Mouse (Mus musculus): ENCODE measurements around the gene Atf5.

Gene Atf5

DNA sequence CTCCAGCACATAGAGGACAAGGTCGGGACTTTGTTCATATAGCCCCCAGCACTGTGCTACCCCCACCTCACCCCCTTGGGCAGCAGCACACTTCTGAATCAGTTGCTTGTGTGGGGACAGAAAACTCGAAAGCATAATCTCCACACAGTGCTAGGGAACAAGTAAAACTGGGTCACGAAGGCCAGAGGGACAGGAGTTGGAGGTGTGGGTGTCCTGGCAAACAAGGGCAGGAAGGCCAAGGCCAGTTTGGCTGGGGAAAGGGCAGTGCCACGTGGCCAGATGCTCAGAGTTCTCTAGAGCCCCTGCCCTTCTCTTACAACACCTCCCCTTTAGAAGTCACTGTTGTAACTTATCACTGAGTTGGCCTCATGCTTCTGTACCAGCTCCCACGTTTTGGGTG lies 3.4 kb upstream of the Atf5 start:
- no peak for DNase-seq (ENCODE audit: low spot score)

DNA sequence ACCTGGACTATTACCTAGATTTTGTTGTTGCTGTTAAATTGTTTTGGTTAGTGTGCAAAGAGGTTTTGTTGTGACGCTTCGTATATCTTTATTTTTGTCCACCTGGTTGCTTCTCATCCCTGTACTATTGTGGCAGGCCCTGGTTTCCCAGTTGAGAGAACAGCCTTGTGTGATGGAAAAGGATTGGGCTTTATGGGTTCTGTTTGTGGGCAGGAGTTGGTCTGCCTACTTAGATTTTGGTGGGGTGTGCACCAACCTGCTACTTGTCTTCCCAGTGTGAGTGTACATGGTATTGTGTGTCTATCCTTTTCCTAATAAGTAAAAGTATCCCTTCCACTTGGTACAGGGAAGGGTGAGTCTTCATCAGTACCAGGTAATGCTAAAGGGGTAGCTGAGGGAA lies 2.9 kb upstream of the Atf5 start:
- no peak for DNase-seq (ENCODE audit: low spot score)

DNA sequence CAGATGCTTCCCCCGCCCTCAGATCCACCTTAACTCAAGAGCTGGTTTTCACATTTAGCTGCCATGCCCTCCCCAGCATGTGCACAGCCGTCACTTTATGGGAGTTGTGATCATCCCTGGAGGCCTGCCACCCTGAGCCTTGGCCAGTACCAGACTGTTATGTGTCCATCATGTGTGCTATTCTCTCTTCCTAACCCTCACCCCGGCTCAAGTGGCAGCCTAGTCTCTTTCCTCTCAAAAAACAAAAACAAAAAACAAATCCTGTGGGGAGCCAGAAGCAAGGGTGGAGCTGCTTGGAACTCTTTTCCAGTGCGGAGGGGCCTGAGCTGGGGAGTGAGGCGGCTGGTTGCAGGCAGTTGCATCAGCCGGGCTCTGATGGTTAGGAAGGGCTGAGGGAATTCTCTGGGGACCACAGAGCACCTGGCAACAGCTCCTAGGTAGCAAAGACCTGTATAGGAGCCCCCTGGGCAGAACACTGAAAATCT lies 2.3 kb upstream of the Atf5 start:
- peak; percentile 67 for DNase-seq (ENCODE audit: low spot score)

DNA sequence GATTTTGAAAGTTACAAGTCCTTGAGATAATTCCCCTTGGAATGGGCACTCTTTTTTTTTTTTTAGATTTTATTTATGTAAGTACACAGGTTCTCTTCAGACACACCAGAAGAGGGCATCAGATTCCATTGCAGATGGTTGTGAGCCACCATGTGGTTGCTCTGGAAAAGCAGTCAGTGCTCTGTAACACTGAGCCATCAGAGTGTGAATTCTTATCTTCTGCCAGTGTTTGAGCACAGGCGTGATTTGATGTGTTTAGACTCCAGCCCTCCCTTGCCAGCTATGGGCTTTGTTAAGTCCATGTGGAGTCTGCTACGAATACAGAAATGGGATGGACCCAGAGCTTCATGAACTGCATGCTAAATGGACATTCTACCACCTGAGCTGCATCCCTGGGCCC lies 1.7 kb upstream of the Atf5 start:
- DNase-seq (ENCODE audit: low spot score): peak; percentile 35

DNA sequence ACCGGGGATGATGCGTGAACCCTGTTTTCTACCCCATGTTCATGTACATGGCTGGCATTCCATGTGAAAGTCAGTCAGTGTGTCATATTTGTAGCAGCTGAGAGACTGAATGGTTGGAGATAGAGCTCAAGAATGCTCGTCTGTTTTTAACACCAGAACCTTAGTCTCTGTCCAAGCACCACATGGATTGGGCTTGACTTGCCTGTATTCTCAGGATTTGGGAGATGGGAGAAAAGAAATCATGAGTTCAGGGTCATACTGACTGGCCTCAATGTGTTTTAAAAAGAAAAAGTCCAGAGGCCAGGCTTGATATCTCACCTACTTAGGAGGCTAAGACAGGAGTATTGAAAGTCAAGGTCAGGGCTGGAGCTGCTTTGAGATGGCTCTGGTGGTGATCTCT lies 983 bp upstream of the Atf5 start:
- DNase-seq (ENCODE audit: low spot score): no peak

DNA sequence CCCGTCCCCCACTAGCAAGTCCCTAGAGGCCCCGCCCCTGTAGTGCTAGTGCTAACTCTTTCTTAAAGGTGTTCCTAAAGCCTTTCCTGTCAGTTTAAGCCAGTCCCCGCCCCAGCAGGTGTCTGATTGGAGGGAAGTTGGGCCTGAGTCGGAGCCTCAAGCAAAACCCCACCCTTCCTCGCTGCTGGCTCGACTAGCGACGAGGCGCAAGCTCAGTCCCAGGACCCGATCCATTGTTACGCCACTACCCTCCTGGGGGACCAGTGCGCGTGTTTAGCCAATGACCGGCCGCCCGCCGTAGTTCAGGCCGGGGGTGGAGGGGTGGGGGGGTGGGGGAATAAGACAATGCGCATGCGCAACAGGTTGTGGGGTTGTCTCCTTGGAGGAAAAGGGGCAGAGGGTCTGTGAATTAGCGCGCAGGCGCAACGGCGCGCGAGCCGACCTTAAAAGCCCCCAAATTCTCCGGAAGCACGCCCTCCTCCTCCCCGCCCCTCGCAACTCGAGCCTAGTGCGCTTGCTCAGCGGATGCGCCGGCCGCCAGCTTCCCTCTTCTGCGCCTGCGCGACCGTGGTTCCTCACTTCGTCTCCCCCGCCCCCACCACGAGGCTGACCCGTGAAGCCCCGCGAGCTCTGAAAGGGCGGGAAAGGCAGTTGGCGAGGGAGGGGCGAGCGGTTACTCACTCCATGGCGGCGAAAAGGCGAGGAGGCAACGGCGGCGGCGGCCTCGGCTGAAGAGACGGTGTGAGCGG lies 563 bp downstream of the Atf5 start, which contains the start of the genes Nup62 and Il4i1:
Gene Nup62 (plus strand): TSS at position 368 of the 749 bp plus-strand sequence.
Gene Il4i1 (plus strand): TSS at position 667 of the 749 bp plus-strand sequence.
- peak; percentile 99 for DNase-seq (ENCODE audit: low spot score)

DNA sequence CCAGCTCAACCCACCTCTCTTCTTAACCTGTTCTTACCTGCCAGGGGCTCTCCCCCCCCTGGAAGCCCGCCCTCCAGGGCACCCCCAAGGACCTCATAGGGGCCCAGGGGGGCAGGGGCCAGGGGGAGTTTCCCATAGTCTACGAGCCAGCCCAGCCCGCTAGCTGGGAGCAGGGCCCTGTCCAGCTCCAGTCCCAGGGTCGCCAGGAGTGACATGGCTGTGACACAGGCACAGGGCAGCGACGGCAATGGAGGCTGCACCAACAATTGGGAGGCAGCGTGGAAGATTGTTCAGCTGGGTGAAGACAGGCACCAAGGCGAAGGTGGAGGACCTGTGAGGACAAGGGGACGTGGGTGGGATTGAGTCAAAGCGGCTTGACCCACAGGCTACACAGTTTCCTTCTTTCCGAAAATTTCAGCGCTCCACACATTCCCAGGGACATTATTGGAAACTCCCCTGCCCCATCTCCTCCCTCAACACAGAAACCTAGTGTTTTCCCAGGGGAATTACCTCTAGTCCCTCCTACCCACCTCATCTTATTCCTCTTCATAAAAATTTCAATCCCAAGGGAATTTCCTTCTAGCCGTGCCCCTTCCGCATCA lies 1.4 kb downstream of the Atf5 start:
- DNase-seq (ENCODE audit: low spot score): no peak

DNA sequence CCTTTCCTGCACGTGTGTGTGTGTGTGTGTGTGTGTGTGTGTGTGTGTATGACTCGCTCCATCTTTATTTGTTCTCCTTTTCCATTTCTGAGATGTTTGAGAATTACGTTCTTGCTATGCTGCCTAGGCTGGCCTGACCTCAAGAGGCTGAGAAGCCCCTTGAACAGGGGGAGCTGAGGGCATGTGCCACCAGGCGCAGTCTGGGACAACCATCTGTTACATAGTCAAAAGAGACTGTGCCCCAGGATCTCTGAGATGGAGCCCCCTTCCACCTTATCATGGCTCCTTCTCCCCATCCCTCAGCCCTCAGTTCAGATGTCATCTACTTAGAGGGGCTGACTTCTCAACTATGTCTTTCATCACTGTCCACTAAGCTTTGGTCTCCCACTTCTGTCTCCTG lies 2.0 kb downstream of the Atf5 start:
- no peak for DNase-seq (ENCODE audit: low spot score)

DNA sequence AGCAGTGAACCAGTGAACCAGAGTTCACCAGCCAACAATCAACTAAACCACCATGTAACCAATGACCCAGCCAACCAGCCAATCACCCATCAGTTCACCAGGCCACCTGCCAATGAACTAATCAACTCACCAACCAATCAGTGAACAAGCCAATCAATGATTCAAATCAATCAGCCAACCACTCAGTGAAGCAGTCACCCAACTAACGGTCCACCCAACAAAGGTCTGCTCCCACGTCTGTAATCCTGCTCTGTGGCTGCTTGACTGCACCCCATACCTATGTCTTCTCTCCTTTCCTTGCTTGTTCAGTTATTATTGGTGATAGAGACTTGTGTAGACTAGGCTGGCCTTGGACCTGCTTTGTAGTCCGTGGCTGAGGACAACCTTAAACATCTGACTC lies 2.5 kb downstream of the Atf5 start:
- no peak for DNase-seq (ENCODE audit: low spot score)

DNA sequence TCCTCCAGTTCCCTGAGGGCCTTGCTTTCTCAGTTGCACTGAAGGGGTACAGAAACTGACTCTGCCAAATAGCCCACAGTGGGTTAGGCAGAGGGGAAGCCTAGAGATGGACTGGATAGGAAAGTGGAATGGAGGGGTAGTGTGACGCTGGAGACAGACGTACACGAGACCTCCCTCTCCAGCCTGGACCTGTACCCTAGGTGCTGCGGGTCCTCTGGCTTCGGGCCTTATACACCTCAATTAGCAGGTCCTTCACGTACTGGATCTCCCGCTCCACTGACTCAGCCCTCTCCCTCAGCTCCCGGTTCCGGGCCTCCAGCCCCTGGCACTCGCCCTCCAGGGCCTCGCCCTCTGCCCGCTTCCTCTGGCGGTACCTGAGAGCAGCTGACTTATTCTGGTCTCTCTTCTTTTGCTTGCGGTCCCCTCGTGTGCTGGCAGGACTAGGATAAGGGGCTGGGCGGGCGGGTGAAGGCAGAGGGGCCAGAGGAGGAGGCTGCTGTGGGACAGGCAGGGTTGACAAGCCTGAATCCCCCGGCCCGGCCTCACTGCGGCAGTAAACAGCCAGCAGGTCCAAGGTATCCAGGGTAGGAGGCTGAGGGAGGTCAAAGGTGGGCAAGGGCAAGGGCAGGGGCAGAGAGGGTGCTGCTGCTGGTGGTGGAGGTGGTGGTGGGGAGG lies 3.7 kb downstream of the Atf5 start:
- no peak for DNase-seq (ENCODE audit: low spot score)

DNA sequence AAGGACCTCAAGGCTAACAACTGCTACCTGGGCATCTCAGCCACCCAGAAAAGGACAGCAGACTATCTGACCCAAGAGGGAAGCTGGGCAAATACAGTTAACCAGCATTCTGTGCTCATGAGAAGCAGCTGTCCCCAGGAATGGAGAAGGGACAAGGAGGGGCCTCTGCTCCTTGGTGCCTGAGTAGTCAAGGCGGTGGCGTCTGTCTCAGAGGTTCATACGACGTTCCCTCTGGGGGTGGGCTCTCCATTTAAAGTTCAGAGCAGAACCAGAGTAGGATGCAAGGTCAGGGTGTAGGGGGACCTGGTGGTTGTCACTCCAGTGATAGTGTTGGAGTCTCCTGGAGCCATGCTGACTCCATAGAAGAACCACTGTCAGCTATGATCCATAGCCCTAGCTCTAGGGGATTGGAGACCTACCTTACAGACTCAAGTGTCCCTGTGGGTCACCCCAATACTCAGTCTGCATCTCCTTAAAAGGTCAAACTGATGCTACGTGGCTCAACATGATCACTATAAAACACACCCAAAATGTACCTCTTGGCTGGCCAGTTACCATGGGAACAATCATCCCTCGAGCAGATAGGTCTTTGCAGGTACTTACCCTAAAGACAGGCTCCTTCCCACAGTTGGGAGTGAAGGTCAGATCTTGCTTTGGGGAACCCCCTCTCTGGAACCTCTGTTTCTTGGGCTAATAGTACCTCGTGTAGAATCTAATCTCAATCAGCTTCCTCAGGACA lies 5.5 kb downstream of the Atf5 start:
- no peak for DNase-seq (ENCODE audit: low spot score)

DNA sequence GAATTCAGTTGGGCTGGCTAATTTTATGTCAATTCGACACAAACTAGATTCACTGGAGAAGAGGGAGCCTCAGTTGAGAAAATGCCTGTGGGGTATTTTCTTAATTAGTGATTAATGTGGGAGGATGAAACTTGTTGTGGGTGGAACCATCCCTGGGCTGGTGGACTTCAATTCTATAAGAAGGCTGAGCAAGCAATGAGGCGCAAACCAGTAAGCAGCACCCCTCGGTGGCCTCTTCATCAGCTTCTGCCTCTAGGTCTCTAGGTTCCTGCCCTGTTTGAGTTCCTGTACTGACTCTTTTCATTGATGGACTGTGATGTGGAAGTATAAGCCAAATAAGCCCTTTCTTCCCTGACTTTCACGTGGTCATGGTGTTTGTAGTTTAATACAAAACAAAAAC lies 6.1 kb downstream of the Atf5 start:
- no peak for DNase-seq (ENCODE audit: low spot score)

DNA sequence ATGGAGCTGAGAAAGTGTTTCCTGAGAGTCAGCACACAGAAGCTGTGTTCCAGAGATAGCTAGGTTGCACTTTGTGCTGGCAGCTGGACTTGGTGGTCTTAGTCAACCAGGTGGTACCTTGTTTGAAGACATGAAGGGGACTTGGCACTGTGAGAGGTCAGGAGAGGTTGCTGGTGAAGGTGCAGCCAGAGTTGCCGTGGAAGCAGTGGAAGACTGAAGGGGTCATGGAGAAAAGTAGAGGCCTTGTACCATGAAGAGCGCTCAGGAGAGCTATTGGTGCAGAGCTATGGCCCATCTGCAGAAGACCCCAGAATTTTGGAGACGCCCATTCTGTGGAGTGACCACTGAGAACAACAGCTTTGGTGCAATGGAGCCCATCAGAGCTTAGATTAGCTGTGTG lies 7.0 kb downstream of the Atf5 start:
- DNase-seq (ENCODE audit: low spot score): no peak

DNA sequence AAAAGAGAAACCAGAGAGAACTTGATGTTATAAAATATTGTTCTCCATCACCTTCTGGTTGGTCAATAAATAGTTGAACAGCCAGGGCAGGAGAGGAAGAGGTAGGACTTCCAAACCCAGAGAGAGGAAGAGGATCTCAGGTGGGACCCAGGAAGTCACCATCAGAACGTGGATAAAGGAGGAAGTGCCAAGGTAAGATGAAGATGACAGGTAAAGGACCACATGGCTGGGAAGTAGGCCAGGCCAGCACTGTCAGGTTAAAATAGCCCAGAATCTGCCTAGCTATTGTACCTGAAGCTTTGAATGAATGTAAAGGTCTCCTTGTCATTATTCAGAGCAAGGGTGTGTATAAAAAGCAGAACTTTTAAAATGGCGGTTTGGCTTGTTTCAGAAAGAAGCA lies 7.5 kb downstream of the Atf5 start:
- DNase-seq (ENCODE audit: low spot score): no peak

DNA sequence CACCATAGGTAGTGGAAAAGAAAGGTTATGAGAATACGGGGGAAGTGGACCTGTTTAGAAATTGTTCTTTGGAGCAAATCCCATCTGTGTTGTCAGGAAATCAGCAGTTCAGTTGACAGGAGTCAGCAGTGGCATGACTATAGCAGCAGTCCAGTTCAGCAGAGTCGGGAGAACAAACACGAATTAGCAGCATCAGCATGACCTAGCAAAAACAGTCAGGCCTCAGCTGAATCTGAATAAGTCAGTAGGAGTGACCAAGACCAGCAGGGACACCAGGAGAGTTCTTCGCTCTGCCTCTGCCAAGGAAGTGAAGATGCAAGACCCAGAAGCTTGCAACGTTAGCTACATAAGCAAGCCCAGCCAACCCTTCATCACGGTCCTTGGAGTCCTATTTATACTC lies 23.7 kb downstream of the Atf5 start:
- no peak for DNase-seq (ENCODE audit: low spot score)

DNA sequence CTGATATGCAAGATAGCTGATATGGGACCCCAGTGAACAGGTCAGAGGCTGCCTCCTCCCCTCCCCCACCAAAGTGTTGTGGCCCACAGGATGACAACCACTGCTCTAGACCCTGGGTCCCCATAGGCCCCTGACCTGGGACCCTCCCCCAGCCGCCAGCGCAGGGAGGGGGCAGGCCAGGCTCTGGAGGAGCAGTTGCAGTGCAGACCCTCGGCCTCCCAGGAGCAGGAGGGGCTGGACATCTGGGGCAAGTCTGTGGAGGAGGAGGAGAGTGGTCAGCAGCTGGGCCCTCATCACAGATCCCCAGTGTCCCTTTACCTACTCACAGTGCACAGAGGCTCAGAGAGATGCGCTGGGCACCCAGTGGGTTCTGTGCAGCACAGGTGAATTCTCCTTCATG lies 26.4 kb downstream of the Atf5 start:
- no peak for DNase-seq (ENCODE audit: low spot score)

DNA sequence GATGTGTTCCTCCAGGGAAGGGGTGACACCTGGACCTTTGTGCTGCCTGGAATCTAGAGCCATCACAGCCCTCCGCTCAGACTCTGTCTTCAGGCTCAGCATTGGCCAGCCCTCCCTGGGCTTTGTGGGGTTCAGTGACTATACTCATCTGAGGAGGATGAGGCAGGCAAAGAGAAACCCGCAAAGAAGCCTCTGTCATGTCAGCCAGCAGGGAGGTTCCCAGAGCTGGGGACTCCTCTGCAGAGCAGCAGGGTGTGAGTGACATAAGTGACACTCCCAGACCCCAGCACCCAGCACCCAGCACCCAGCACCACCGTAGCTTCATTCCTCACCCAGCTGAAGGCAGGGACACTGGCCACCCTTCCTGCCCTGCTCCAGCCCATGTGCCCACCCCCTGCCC lies 26.9 kb downstream of the Atf5 start:
- no peak for DNase-seq (ENCODE audit: low spot score)

DNA sequence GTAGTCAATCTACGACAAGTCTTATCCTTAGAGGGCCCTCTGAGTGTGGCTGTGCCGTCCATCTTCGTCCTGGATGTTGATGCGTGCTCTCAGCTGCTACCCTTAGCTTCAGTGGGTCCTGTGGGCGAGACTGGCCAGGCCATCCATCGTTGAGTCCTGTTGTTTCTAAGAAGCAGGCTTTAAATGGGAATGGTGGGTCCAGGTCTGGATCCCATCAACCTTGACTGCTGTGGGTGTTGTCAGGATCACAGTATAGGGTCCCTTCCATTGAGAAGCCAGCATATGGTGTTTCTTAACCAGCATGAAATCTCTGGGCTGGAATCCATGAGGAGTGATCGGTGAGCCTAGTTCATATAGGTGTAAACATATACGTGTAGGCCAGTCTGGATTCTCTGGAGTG lies 36.4 kb downstream of the Atf5 start:
- DNase-seq (ENCODE audit: low spot score): no peak

DNA sequence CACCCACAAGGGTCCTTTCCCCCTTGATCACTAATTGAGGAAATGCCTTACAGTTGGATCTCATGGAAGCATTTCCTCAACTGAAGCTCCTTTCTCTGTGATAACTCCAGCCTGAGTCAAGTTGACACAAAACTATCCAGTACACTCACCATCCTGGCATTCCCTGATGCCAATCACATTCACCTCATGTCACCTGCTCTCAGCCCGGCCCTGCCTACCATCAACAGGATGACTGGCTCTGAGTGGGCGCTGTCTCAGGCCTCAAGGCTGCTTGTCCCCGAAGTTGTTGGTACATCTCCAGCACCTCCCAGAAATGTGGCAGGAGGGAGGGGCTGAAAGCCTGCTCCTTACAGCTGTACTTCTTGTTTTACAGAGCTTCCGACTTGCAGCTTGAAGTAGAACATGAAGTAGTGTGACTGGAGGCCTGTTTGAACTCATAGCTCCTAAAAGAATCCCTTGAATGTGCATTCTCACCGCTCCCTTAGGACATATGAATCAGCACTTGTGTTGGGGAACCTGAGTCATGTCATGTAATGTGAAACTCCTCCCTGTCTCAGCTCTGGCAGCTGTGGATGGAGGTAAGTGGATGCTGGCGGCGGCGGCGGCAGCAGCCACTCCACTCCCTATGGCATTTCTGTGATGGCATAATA lies 39.5 kb downstream of the Atf5 start:
- DNase-seq (ENCODE audit: low spot score): no peak

DNA sequence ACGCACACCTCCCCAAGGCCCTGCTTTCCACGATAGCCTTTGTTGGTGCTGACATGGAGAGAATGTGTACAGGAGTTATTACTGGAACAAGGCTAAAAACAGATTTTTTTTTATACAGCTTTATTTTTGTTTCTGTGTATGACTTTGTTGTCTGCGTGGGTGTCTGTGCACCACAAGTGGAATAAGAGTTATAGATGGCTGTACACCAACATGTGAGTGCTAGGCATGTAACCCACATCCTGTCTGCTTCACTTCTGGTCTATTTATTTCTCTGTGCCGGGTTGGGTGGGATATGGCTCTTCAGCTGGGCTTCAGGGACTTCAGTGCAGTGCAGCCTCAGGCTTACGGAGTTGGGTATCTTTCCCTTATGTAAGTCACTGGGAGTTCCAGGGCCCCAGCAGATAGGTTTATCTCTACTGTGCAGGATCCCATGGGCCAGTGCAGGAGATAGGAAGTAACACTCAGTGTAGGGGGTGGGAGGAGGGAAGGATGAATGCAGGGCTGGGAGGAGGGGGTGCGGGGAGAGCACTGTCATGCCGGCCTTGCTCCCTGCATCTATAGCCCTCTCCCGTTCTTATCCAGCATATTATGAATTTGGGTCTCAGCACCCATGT lies 43.8 kb downstream of the Atf5 start:
- DNase-seq (ENCODE audit: low spot score): no peak

DNA sequence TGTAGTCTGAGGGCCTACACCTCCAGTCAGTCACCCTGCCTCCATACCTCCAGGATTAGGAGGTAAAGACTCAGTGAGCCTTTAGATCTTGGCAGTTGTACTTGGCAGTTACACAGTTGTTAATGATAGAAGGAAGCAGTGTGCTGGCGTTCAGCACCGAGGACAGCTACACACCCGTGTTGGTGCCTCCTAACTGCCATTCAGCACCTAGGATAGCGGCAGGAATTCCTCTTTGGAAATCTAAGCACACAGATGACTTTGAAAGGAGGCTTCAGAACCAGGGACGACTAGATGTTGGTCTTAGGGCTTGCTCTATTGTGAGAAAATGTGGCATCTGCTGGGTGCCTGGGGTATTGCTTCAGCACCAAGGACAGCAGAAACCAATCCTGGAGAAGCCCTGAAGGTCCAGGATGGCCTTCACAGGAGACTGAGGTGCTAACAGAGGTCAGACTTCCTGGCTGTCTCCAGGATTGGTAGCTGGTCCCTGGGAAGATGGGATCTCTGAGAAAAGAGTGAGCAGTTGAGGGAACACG lies 46.3 kb downstream of the Atf5 start:
- peak; percentile 82 for DNase-seq (ENCODE audit: low spot score)

All from retina, embryonic 14.5 days (tissue).